Mouse (Mus musculus): ENCODE data around the gene Sh2b2.

Sh2b2 gene

GRCm38 (mm10) chr5:136245541-136246451 lies 560 bp downstream of the Sh2b2 start:
- CTCF ChIA-PET, result interaction anchor here in 2 of 4 experiments (0.6 to 1.8 kb wide), 4 partner anchors 48 to 460 kb away, joined by 3 to 4 read pairs (median 4); partner anchors contain the start of gene Prkrip1 (in 1 of the 2)

GRCm38 (mm10) chr5:136244762-136245540 lies 1.4 kb downstream of the Sh2b2 start:
- ChIA-PET POLR2A (interaction anchor here (0.6 to 2.2 kb wide), 16 partner anchors 8 to 538 kb away, joined by 3 to 7 read pairs (median 4); partner anchors contain the start of gene Prkrip1 (in 3 of the 4)), CTCF (interaction anchor here (0.6 to 3.0 kb wide), 18 partner anchors 8 to 1409 kb away, joined by 3 to 29 read pairs (median 4); partner anchors contain the start of gene Prkrip1 (in 1 of the 4))

More at GRCm38 (mm10) chr5:136245541-136246451, 560 bp downstream of the Sh2b2 start:
- POLR2A ChIA-PET, result interaction anchor here in 3 of 4 experiments (0.5 to 2.2 kb wide), 11 partner anchors 7 to 288 kb away, joined by 3 to 7 read pairs (median 4); partner anchors contain the start of gene Prkrip1 (in 2 of the 3)

GRCm38 (mm10) chr5:136243851-136244761 lies 2.2 kb downstream of the Sh2b2 start:
- ChIA-PET POLR2A (interaction anchor here (0.6 to 2.2 kb wide), 18 partner anchors 9 to 539 kb away, joined by 3 to 7 read pairs (median 4); partner anchors contain the start of genes Prkrip1 (in 2 of the 4) and Polr2j (in 1 of the 4)), CTCF (interaction anchor here (0.6 to 3.0 kb wide), 19 partner anchors 9 to 1410 kb away, joined by 3 to 29 read pairs (median 4); no protein-coding TSS in a partner anchor)

GRCm38 (mm10) chr5:136241161-136241560 lies 5.2 kb downstream of the Sh2b2 start:
- ChIA-PET CTCF (interaction anchor here in 2 of 4 experiments (0.6 to 0.9 kb wide), 3 partner anchors 10 to 526 kb away, joined by 3 to 4 read pairs (median 4); no protein-coding TSS in a partner anchor), POLR2A (interaction anchor here in 1 of 4 experiments (1.0 kb wide), 1 partner anchor 476 kb away, joined by 3 read pairs; no protein-coding TSS in a partner anchor)

GRCm38 (mm10) chr5:136240381-136240780 lies 6.0 kb downstream of the Sh2b2 start:
- ChIA-PET POLR2A (interaction anchor here in 1 of 4 experiments (0.6 kb wide), 1 partner anchor 527 kb away, joined by 3 read pairs; no protein-coding TSS in a partner anchor), CTCF (interaction anchor here in 1 of 4 experiments (0.5 to 0.6 kb wide), 2 partner anchors 38 to 283 kb away, joined by 3 to 4 read pairs; no protein-coding TSS in a partner anchor)

- ChIA-PET POLR2A (interaction anchor here in 1 of 4 experiments (1.2 kb wide), 1 partner anchor 64 kb away, joined by 3 read pairs; no protein-coding TSS in a partner anchor), CTCF (interaction anchor here in 2 of 4 experiments (0.6 to 1.1 kb wide), 5 partner anchors 13 to 313 kb away, joined by 3 to 6 read pairs (median 3); no protein-coding TSS in a partner anchor)
Observed at GRCm38 (mm10) chr5:136237607-136238006, 8.7 kb downstream of the Sh2b2 start.

GRCm38 (mm10) chr5:136236611-136237010 lies 9.7 kb downstream of the Sh2b2 start:
- ChIA-PET POLR2A (interaction anchor here in 1 of 4 experiments (0.6 to 1.2 kb wide), 2 partner anchors 63 to 483 kb away, joined by 3 read pairs; no protein-coding TSS in a partner anchor), CTCF (interaction anchor here in 1 of 4 experiments (1.1 kb wide), 1 partner anchor 16 kb away, joined by 3 read pairs; no protein-coding TSS in a partner anchor)

- POLR2A ChIA-PET, result interaction anchor here in 2 of 4 experiments (0.5 to 1.8 kb wide), 3 partner anchors 14 to 315 kb away, joined by 3 to 6 read pairs (median 5); no protein-coding TSS in a partner anchor
- CTCF ChIA-PET, result interaction anchor here in 1 of 4 experiments (1.4 kb wide), 1 partner anchor 20 kb away, joined by 5 read pairs; no protein-coding TSS in a partner anchor
Observed at GRCm38 (mm10) chr5:136230348-136231035, 15.9 kb downstream of the Sh2b2 start.

GRCm38 (mm10) chr5:136226246-136226876 lies 20.0 kb downstream of the Sh2b2 start:
- ChIA-PET CTCF (interaction anchor here in 3 of 4 experiments (0.5 to 1.5 kb wide), 5 partner anchors 26 to 913 kb away, joined by 3 to 4 read pairs (median 3); no protein-coding TSS in a partner anchor), POLR2A (no interaction called here)

GRCm38 (mm10) chr5:136218585-136218984 lies 27.8 kb downstream of the Sh2b2 start:
- CTCF ChIA-PET, result interaction anchor here in 1 of 4 experiments (0.8 to 2.2 kb wide), 3 partner anchors 17 to 34 kb away, joined by 3 to 8 read pairs (median 3); no protein-coding TSS in a partner anchor

GRCm38 (mm10) chr5:136217932-136218381 lies 28.4 kb downstream of the Sh2b2 start:
- ChIA-PET CTCF (interaction anchor here in 3 of 4 experiments (0.5 to 2.2 kb wide), 5 partner anchors 15 to 35 kb away, joined by 3 to 8 read pairs (median 4); no protein-coding TSS in a partner anchor), POLR2A (interaction anchor here in 2 of 4 experiments (0.8 to 1.5 kb wide), 5 partner anchors 9 to 28 kb away, joined by 3 to 4 read pairs (median 4); partner anchors contain the start of gene Sh2b2 (in 1 of the 2))

More at GRCm38 (mm10) chr5:136218585-136218984, 27.8 kb downstream of the Sh2b2 start:
- POLR2A ChIA-PET, result interaction anchor here in 1 of 4 experiments (0.8 to 1.5 kb wide), 3 partner anchors 10 to 28 kb away, joined by 3 to 4 read pairs (median 3); partner anchors contain the start of gene Sh2b2

GRCm38 (mm10) chr5:136217004-136217665 lies 29.2 kb downstream of the Sh2b2 start:
- ChIA-PET POLR2A (interaction anchor here in 3 of 4 experiments (0.5 to 1.6 kb wide), 7 partner anchors 16 to 36 kb away, joined by 3 to 5 read pairs (median 4); partner anchors contain the start of genes Prkrip1 (in 1 of the 3) and Sh2b2 (in 1 of the 3)), CTCF (interaction anchor here (0.5 to 2.2 kb wide), 5 partner anchors 15 to 560 kb away, joined by 4 to 14 read pairs (median 7); no protein-coding TSS in a partner anchor)

GRCm38 (mm10) chr5:136215958-136216357 lies 30.4 kb downstream of the Sh2b2 start:
- CTCF ChIA-PET, result interaction anchor here (0.6 to 1.7 kb wide), 9 partner anchors 15 to 628 kb away, joined by 3 to 6 read pairs (median 4); no protein-coding TSS in a partner anchor

GRCm38 (mm10) chr5:136215211-136215610 lies 31.1 kb downstream of the Sh2b2 start:
- POLR2A ChIA-PET, result interaction anchor here in 1 of 4 experiments (0.7 to 1.3 kb wide), 5 partner anchors 23 to 1540 kb away, joined by 3 to 4 read pairs (median 3); no protein-coding TSS in a partner anchor
- CTCF ChIA-PET, result interaction anchor here in 2 of 4 experiments (0.6 to 1.7 kb wide), 6 partner anchors 15 to 487 kb away, joined by 3 to 11 read pairs (median 4); no protein-coding TSS in a partner anchor

More at GRCm38 (mm10) chr5:136215958-136216357, 30.4 kb downstream of the Sh2b2 start:
- POLR2A ChIA-PET, result interaction anchor here in 1 of 4 experiments (1.1 to 1.6 kb wide), 2 partner anchors 17 to 37 kb away, joined by 4 read pairs; partner anchors contain the start of gene Prkrip1
